Mouse (Mus musculus): ENCODE results near the gene Acr.

DNA sequence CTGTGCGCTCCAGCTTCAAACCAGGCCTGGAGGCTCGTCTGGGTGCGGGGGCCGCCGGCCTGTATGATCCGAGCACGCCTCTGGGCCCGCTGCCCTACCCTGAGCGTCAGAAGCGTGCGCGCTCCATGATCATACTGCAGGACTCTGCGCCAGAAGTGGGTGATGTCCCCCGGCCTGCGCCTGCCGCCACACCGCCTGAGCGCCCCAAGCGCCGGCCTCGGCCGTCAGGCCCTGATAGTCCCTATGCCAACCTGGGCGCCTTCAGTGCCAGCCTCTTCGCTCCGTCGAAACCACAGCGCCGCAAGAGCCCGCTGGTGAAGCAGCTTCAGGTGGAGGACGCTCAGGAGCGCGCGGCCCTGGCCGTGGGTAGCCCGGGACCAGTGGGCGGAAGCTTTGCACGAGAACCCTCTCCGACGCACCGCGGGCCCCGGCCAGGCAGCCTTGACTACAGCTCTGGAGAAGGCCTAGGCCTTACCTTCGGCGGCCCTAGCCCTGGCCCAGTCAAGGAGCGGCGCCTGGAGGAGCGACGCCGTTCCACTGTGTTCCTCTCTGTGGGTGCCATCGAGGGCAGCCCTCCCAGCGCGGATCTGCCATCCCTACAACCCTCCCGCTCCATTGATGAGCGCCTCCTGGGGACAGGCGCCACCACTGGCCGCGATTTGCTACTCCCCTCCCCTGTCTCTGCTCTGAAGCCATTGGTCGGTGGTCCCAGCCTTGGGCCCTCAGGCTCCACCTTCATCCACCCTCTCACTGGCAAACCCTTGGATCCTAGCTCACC lies 20.1 kb upstream of the Acr start:
- TF ChIP-seq POLR2A (IDR thresholded peaks at IDR 0.05; ENCODE audit: extremely low read depth, insufficient read depth, low read length): no peak
- TF ChIP-seq CTCF (IDR thresholded peaks at IDR 0.05; ENCODE audit: low read depth, low read length): no peak

Measured in liver, adult 2 months (tissue).